In the genomic region with DNA sequence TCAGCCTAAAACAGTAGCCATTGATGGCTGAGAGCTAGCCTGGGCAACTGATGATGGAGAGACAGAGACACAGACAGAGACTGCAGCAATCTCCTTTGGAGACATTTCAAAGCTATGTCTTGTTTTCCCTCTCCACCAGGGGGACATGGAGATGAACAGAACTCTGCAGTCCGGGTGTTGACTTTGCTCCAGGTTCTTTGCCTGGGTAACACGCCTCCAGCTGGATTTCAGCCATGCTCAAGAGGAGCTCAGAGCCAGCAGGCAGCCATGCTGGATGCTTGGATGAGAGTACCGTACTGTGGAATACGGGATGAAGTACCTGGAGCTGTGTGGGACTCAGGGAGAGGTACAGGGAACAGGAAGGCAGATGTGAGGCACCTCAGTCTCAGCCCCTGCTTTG, we compare ENCODE assay signal across 10 mouse cellular contexts. TPM values are rescaled to one million over a fixed set of nuclear protein-coding genes. Genes with fewer than 3 reads are reported as not detected.
DNase-seq lines count a peak whose midpoint lies in the region; ATAC-seq and TF ChIP-seq lines count a peak whose summit lies in the region.
"Had no signal": no experiment of that assay in that cellular context is flagged by ENCODE, and none has a peak within 500 bp of the region (broad histone marks: within the 10 kb centered on the region; RNA-seq: fewer than 3 reads in every experiment).

No protein-coding gene starts in this region.

- no peak overlapping the region for H3K4me2 ChIP-seq in intestine, postnatal 0 days (replicated peaks; ENCODE audit: low read depth)
- no peak overlapping the region for H3K4me2 ChIP-seq in intestine, embryonic 16.5 days (ENCODE audit: low read depth, low read length)
- H3K4me2 ChIP-seq: neural tube, embryonic 12.5 days had no signal

- peak; percentile 48 for TF ChIP-seq CTCF in intestine, postnatal 0 days (IDR thresholded peaks at IDR 0.05; ENCODE audit: low read depth)

- no peak overlapping the region for H3K27ac ChIP-seq in intestine, postnatal 0 days (ENCODE audit: low read depth, low read length)
- H3K27ac ChIP-seq in intestine, embryonic 16.5 days (ENCODE audit: low read length), result no peak overlapping the region
- H3K27ac ChIP-seq: neural tube, embryonic 12.5 days had no signal

- no peaks in the 10 kb centered on the region for H3K27me3 ChIP-seq in intestine, postnatal 0 days (replicated peaks; ENCODE audit: control insufficient read depth, insufficient read depth, low read length)
- no peaks in the 10 kb centered on the region for H3K27me3 ChIP-seq in intestine, embryonic 16.5 days (replicated peaks; ENCODE audit: control insufficient read depth, insufficient read depth, low read length)
- H3K27me3 ChIP-seq: neural tube, embryonic 12.5 days had no signal

- no peaks in the 10 kb centered on the region for H3K4me1 ChIP-seq in intestine, postnatal 0 days (replicated peaks; ENCODE audit: control insufficient read depth, insufficient read depth, low read length)
- no peaks in the 10 kb centered on the region for H3K4me1 ChIP-seq in intestine, embryonic 16.5 days (ENCODE audit: control insufficient read depth, insufficient read depth, low read length)

- no peak for ATAC-seq in intestine, postnatal 0 days
- ATAC-seq in intestine, embryonic 16.5 days, result no peak
- ATAC-seq: Patski had no signal

- DNase-seq in 3T3-L1 (ENCODE audit: low read depth, low spot score), result peak; percentile 50
- peak; percentile 49 for DNase-seq in ES-CJ7 (ENCODE audit: low read depth, low spot score)
- peak; percentile 75 to 82 for DNase-seq in cerebellum, postnatal 25 days
- DNase-seq in ovary, postnatal 14 days (ENCODE audit: low spot score), result no peak
- no peak for DNase-seq in spleen, postnatal 36 days (ENCODE audit: low spot score in 2 of 2)
- DNase-seq: thymus, postnatal 4 days had no signal

- 54% methylated on average over 4 of the region's 4 CpGs for WGBS in intestine, postnatal 0 days
- 58% methylated on average over 4 of the region's 4 CpGs for WGBS in intestine, embryonic 16.5 days

- no peak overlapping the region for H3K9ac ChIP-seq in intestine, postnatal 0 days (ENCODE audit: low read depth, low read length)
- H3K9ac ChIP-seq in intestine, embryonic 16.5 days (ENCODE audit: low read depth, low read length), result no peak overlapping the region
- H3K9ac ChIP-seq: neural tube, embryonic 12.5 days had no signal

- H3K4me3 ChIP-seq in intestine, postnatal 0 days (ENCODE audit: low read depth, low read length), result no peak overlapping the region
- H3K4me3 ChIP-seq in intestine, embryonic 16.5 days (ENCODE audit: low read length), result no peak overlapping the region
- H3K4me3 ChIP-seq: neural tube, embryonic 12.5 days had no signal

- no peaks in the 10 kb centered on the region for H3K36me3 ChIP-seq in intestine, postnatal 0 days (ENCODE audit: control insufficient read depth, insufficient read depth)
- no peaks in the 10 kb centered on the region for H3K36me3 ChIP-seq in intestine, embryonic 16.5 days (ENCODE audit: control insufficient read depth, insufficient read depth, low read length)
- H3K36me3 ChIP-seq: neural tube, embryonic 12.5 days had no signal

- no peaks in the 10 kb centered on the region for H3K9me3 ChIP-seq in intestine, postnatal 0 days (ENCODE audit: control insufficient read depth)
- no peaks in the 10 kb centered on the region for H3K9me3 ChIP-seq in intestine, embryonic 16.5 days (ENCODE audit: control insufficient read depth, low read length)
- H3K9me3 ChIP-seq: neural tube, embryonic 12.5 days had no signal

RNA-seq across cellular contexts. Expression of a gene that starts 22.6 kb away (rescaled TPM):
- polyA plus RNA-seq in intestine, postnatal 0 days (2015; fragmentation: Nextera tagmentation; extraction: Ambion mirVana), result 0.90 and 1.1 TPM in 2 replicates
- 1.4 and 2.4 TPM in 2 replicates for polyA plus RNA-seq in intestine, embryonic 16.5 days (2015; fragmentation: Nextera tagmentation; extraction: Ambion mirVana)
- polyA plus RNA-seq: Patski had no signal

Comparison
In these comparisons a context has a peak if more than half of its experiments do, and no peak if none do; other contexts are left out.
1. DNase-seq: peak in 3T3-L1 (single experiment), ES-CJ7 (single experiment) and cerebellum, postnatal 25 days (2 of 2); none in ovary, postnatal 14 days (single experiment) and spleen, postnatal 36 days (0 of 2).